Comparison of ENCODE assay signal across 17 mouse cellular contexts in genomic region chr16:21209290-21209689, GRCm38 (mm10). TPM values are rescaled to one million over a fixed set of nuclear protein-coding genes. Genes with fewer than 3 reads are reported as not detected.
DNase-seq lines count a peak whose midpoint lies in the region; ATAC-seq and TF ChIP-seq lines count a peak whose summit lies in the region.
"Had no signal": no experiment of that assay in that cellular context is flagged by ENCODE, and none has a peak within 500 bp of the region (broad histone marks: within the 10 kb centered on the region; RNA-seq: fewer than 3 reads in every experiment).

No protein-coding gene starts in this region.

- no peaks in the 10 kb centered on the region for H3K9me3 ChIP-seq in forebrain, embryonic 10.5 days
- no peaks in the 10 kb centered on the region for H3K9me3 ChIP-seq in forebrain, postnatal 0 days (ENCODE audit: low read length)
- no peaks in the 10 kb centered on the region for H3K9me3 ChIP-seq in kidney, embryonic 16.5 days (ENCODE audit: low read length)
- H3K9me3 ChIP-seq in kidney, embryonic 14.5 days (ENCODE audit: control insufficient read depth, low read length): no peaks in the 10 kb centered on the region
- H3K9me3 ChIP-seq in embryonic facial prominence, embryonic 13.5 days: no peaks in the 10 kb centered on the region
- no peaks in the 10 kb centered on the region for H3K9me3 ChIP-seq in lung, postnatal 0 days (ENCODE audit: low read length)

- H3K9ac ChIP-seq in forebrain, postnatal 0 days: no peak overlapping the region
- 0 out of 2 replicates have a peak overlapping the region, but pooled peaks have one; percentile 8 for H3K9ac ChIP-seq in kidney, embryonic 16.5 days (replicated peaks; ENCODE audit: low read length)
- H3K9ac ChIP-seq in kidney, embryonic 14.5 days (ENCODE audit: low read depth, low read length): no peak overlapping the region
- peak overlapping the region; percentile 100 for H3K9ac ChIP-seq in embryonic facial prominence, embryonic 13.5 days
- H3K9ac ChIP-seq in lung, postnatal 0 days (replicated peaks; ENCODE audit: low read depth): no peak overlapping the region

- H3K27me3 ChIP-seq in forebrain, embryonic 10.5 days (ENCODE audit: poor library complexity, severe bottlenecking): peaks cover 30% of the 10 kb centered on the region
- no peaks in the 10 kb centered on the region for H3K27me3 ChIP-seq in forebrain, postnatal 0 days (ENCODE audit: insufficient read depth, low read length)
- H3K27me3 ChIP-seq in kidney, embryonic 16.5 days (ENCODE audit: insufficient read depth, low read length): no peaks in the 10 kb centered on the region
- no peaks in the 10 kb centered on the region for H3K27me3 ChIP-seq in kidney, embryonic 14.5 days (ENCODE audit: control insufficient read depth, insufficient read depth, low read length)
- H3K27me3 ChIP-seq in embryonic facial prominence, embryonic 13.5 days: no peaks in the 10 kb centered on the region
- H3K27me3 ChIP-seq in lung, postnatal 0 days (replicated peaks; ENCODE audit: insufficient read depth, low read length): no peaks in the 10 kb centered on the region

- TF ChIP-seq EP300 in lung, postnatal 0 days (IDR thresholded peaks at IDR 0.05): no peak

- peaks cover 32% of the 10 kb centered on the region for H3K36me3 ChIP-seq in forebrain, embryonic 10.5 days (replicated peaks)
- H3K36me3 ChIP-seq in forebrain, postnatal 0 days (ENCODE audit: insufficient read depth): 0 out of 2 replicates have a peak, but pooled peaks cover under 1% of the 10 kb centered on the region
- peaks cover 6% of the 10 kb centered on the region; the same call in 1 of the 2 replicates for H3K36me3 ChIP-seq in kidney, embryonic 16.5 days (ENCODE audit: insufficient read depth, low read length)
- peaks cover 1% of the 10 kb centered on the region; the same call in 1 of the 2 replicates for H3K36me3 ChIP-seq in kidney, embryonic 14.5 days (ENCODE audit: control insufficient read depth, insufficient read depth, low read length)
- H3K36me3 ChIP-seq in embryonic facial prominence, embryonic 13.5 days: peaks cover 23% of the 10 kb centered on the region
- H3K36me3 ChIP-seq in lung, postnatal 0 days (ENCODE audit: insufficient read depth, low read length): no peaks in the 10 kb centered on the region

- 97% methylated on average over 3 of the region's 3 CpGs for WGBS in forebrain, embryonic 10.5 days
- WGBS in forebrain, postnatal 0 days: 86% methylated on average over 3 of the region's 3 CpGs
- 93% methylated on average over 3 of the region's 3 CpGs for WGBS in kidney, embryonic 16.5 days
- WGBS in kidney, embryonic 14.5 days: 96% methylated on average over 3 of the region's 3 CpGs
- WGBS in embryonic facial prominence, embryonic 13.5 days: 86% methylated on average over 3 of the region's 3 CpGs
- 78% methylated on average over 3 of the region's 3 CpGs for WGBS in lung, postnatal 0 days

- H3K4me3 ChIP-seq in forebrain, embryonic 10.5 days: 0 out of 2 replicates have a peak overlapping the region, but pooled peaks have one; percentile 89
- H3K4me3 ChIP-seq in forebrain, postnatal 0 days (ENCODE audit: low read depth, low read length): no peak overlapping the region
- no peak overlapping the region for H3K4me3 ChIP-seq in kidney, embryonic 16.5 days (ENCODE audit: low read length)
- no peak overlapping the region for H3K4me3 ChIP-seq in kidney, embryonic 14.5 days (ENCODE audit: low read length)
- H3K4me3 ChIP-seq in embryonic facial prominence, embryonic 13.5 days: peak overlapping the region; percentile 99
- no peak overlapping the region for H3K4me3 ChIP-seq in lung, postnatal 0 days (ENCODE audit: low read depth, low read length)

- TF ChIP-seq CTCF in forebrain, postnatal 0 days (IDR thresholded peaks at IDR 0.05; ENCODE audit: low read depth): no peak
- TF ChIP-seq CTCF in lung, postnatal 0 days (IDR thresholded peaks at IDR 0.05): no peak

- no peak for DNase-seq in forebrain, embryonic 10.5 days (ENCODE audit: extremely low spot score, low spot score)
- DNase-seq in forebrain, postnatal 0 days: no peak
- no peak for DNase-seq in lung, postnatal 0 days (ENCODE audit: low spot score)
- no peak for DNase-seq in left cerebral cortex, adult 11 months (ENCODE audit: low spot score)
- DNase-seq in c-Kit-positive CD71-positive TER-119-positive erythroid progenitor cells, embryonic 14.5 days (ENCODE audit: low spot score): no peak
- DNase-seq: gastrocnemius, postnatal 10 days; liver; thymus, adult 18-20 months had no signal

- H3K4me1 ChIP-seq in forebrain, embryonic 10.5 days: peaks cover 82% of the 10 kb centered on the region
- H3K4me1 ChIP-seq in forebrain, postnatal 0 days (ENCODE audit: insufficient read depth): peaks cover 11% of the 10 kb centered on the region
- H3K4me1 ChIP-seq in kidney, embryonic 16.5 days (ENCODE audit: insufficient read depth, low read length): peaks cover 68% of the 10 kb centered on the region
- H3K4me1 ChIP-seq in kidney, embryonic 14.5 days (ENCODE audit: control insufficient read depth, insufficient read depth, low read length): peaks cover 41% of the 10 kb centered on the region
- peaks cover 68% of the 10 kb centered on the region for H3K4me1 ChIP-seq in embryonic facial prominence, embryonic 13.5 days
- H3K4me1 ChIP-seq in lung, postnatal 0 days (ENCODE audit: insufficient read depth, low read depth, low read length): peaks cover 16% of the 10 kb centered on the region

- ATAC-seq in forebrain, postnatal 0 days: no peak
- no peak for ATAC-seq in kidney, embryonic 16.5 days (ENCODE audit: low FRiP score, low TSS enrichment)
- no peak for ATAC-seq in kidney, embryonic 14.5 days (ENCODE audit: low FRiP score, low TSS enrichment)
- ATAC-seq in embryonic facial prominence, embryonic 13.5 days (ENCODE audit: insufficient number of reproducible peaks, insufficient read depth, low FRiP score, low TSS enrichment, low read depth): no peak
- no peak for ATAC-seq in lung, postnatal 0 days

- no peak overlapping the region for H3K4me2 ChIP-seq in forebrain, postnatal 0 days (ENCODE audit: low read depth)
- 0 out of 2 replicates have a peak overlapping the region, but pooled peaks have one; percentile 5 for H3K4me2 ChIP-seq in kidney, embryonic 16.5 days (replicated peaks; ENCODE audit: low read depth, low read length)
- no peak overlapping the region for H3K4me2 ChIP-seq in kidney, embryonic 14.5 days (replicated peaks; ENCODE audit: low read depth, low read length)
- peak overlapping the region; percentile 77 for H3K4me2 ChIP-seq in embryonic facial prominence, embryonic 13.5 days
- no peak overlapping the region for H3K4me2 ChIP-seq in lung, postnatal 0 days (replicated peaks; ENCODE audit: low read depth, low read length)

- H3K27ac ChIP-seq in forebrain, embryonic 10.5 days: peak overlapping the region; percentile 30; the same call in 1 of the 2 replicates
- H3K27ac ChIP-seq in forebrain, postnatal 0 days (ENCODE audit: low read depth, low read length): no peak overlapping the region
- no peak overlapping the region for H3K27ac ChIP-seq in kidney, embryonic 16.5 days (ENCODE audit: low read length)
- H3K27ac ChIP-seq in kidney, embryonic 14.5 days (ENCODE audit: low read depth, low read length): no peak overlapping the region
- H3K27ac ChIP-seq in embryonic facial prominence, embryonic 13.5 days: peak overlapping the region; percentile 98
- H3K27ac ChIP-seq in lung, postnatal 0 days (ENCODE audit: low read length): peak overlapping the region; percentile 79

RNA-seq across cellular contexts. Expression of gene Ephb3, which starts 4.7 kb away (rescaled TPM):
- polyA plus RNA-seq in forebrain, embryonic 10.5 days (2016; fragmentation: Nextera tagmentation; extraction: Ambion mirVana): 19.7 and 19.8 TPM in 2 replicates
- total RNA-seq in forebrain, postnatal 0 days (2014; rRNA removed): 10.1 and 11.3 TPM in 2 replicates
- 3.3 and 5.8 TPM in 2 replicates for polyA plus RNA-seq in forebrain, postnatal 0 days (2015; fragmentation: Nextera tagmentation; extraction: Ambion mirVana)
- polyA plus RNA-seq in kidney, embryonic 16.5 days (2015; fragmentation: Nextera tagmentation; extraction: Ambion mirVana): 21.8 and 23.4 TPM in 2 replicates
- 8.0 and 12.8 TPM in 2 replicates for polyA plus RNA-seq in kidney, embryonic 14.5 days (2014; fragmentation: Nextera tagmentation; extraction: Ambion mirVana)
- polyA plus RNA-seq in embryonic facial prominence, embryonic 13.5 days (2015; fragmentation: Nextera tagmentation; extraction: Ambion mirVana): 71.4 and 72.9 TPM in 2 replicates
- 16.3 and 19.5 TPM in 2 replicates for polyA plus RNA-seq in lung, postnatal 0 days (2015; fragmentation: Nextera tagmentation; extraction: Ambion mirVana)
- total RNA-seq: common myeloid progenitor, adult 5-6 weeks; megakaryocyte progenitor cell, adult 5-6 weeks had no signal

RNA-seq across cellular contexts. Expression of gene Teddm3, which starts 55.5 kb away (rescaled TPM):
- not detected in 2 replicates for polyA plus RNA-seq in forebrain, embryonic 10.5 days (2016; fragmentation: Nextera tagmentation; extraction: Ambion mirVana)
- not detected in 2 replicates for total RNA-seq in forebrain, postnatal 0 days (2014; rRNA removed)
- not detected in 2 replicates for polyA plus RNA-seq in forebrain, postnatal 0 days (2015; fragmentation: Nextera tagmentation; extraction: Ambion mirVana)
- 0.14 TPM in 1 of 2 replicates, not detected in the other for polyA plus RNA-seq in kidney, embryonic 16.5 days (2015; fragmentation: Nextera tagmentation; extraction: Ambion mirVana)
- not detected in 2 replicates for polyA plus RNA-seq in kidney, embryonic 14.5 days (2014; fragmentation: Nextera tagmentation; extraction: Ambion mirVana)
- polyA plus RNA-seq in embryonic facial prominence, embryonic 13.5 days (2015; fragmentation: Nextera tagmentation; extraction: Ambion mirVana): not detected in 2 replicates
- polyA plus RNA-seq in lung, postnatal 0 days (2015; fragmentation: Nextera tagmentation; extraction: Ambion mirVana): not detected in 2 replicates
- total RNA-seq: common myeloid progenitor, adult 5-6 weeks; gastrocnemius, postnatal 10 days; megakaryocyte progenitor cell, adult 5-6 weeks; MEL had no signal
- polyA plus RNA-seq: heart, postnatal 0 days; kidney, postnatal 0 days; small intestine, adult 2 months had no signal

Comparison
In these comparisons a context has a peak if more than half of its experiments do, and no peak if none do; other contexts are left out.
1. H3K27ac ChIP-seq: peak in forebrain, embryonic 10.5 days (single experiment), embryonic facial prominence, embryonic 13.5 days (single experiment) and lung, postnatal 0 days (single experiment); none in forebrain, postnatal 0 days (single experiment), kidney, embryonic 16.5 days (single experiment) and kidney, embryonic 14.5 days (single experiment).
2. H3K4me3 ChIP-seq: peak in forebrain, embryonic 10.5 days (single experiment) and embryonic facial prominence, embryonic 13.5 days (single experiment); none in forebrain, postnatal 0 days (single experiment), kidney, embryonic 16.5 days (single experiment), kidney, embryonic 14.5 days (single experiment) and lung, postnatal 0 days (single experiment).
3. H3K4me2 ChIP-seq: peak in kidney, embryonic 16.5 days (single experiment) and embryonic facial prominence, embryonic 13.5 days (single experiment); none in forebrain, postnatal 0 days (single experiment), kidney, embryonic 14.5 days (single experiment) and lung, postnatal 0 days (single experiment).
4. H3K9ac ChIP-seq: peak in kidney, embryonic 16.5 days (single experiment) and embryonic facial prominence, embryonic 13.5 days (single experiment); none in forebrain, postnatal 0 days (single experiment), kidney, embryonic 14.5 days (single experiment) and lung, postnatal 0 days (single experiment).